Mouse (Mus musculus) E14TG2a.4 (cell line): ENCODE results near the gene I830077J02Rik.

Experiments used
- H3K27me3 ChIP-seq: 2 replicates; pipeline ENCODE4 v1.6.1; 2014; ENCODE audit warnings: low read length, control low read depth; ENCODE audit not compliant: insufficient read depth
- H3K36me3 ChIP-seq: 2 replicates; pipeline ENCODE4 v1.6.1; 2014; ENCODE audit warnings: low read length, control low read depth; ENCODE audit not compliant: insufficient read depth
- H3K4me1 ChIP-seq: replicated peaks from 2 replicates; pipeline ENCODE4 v1.6.1; 2014; ENCODE audit warnings: low read depth, low read length, control low read depth
- H3K4me3 ChIP-seq: replicated peaks from 2 replicates; pipeline ENCODE4 v1.5.1; 2014; ENCODE audit warnings: mild to moderate bottlenecking, low read length
- H3K9me3 ChIP-seq: 2 replicates; pipeline ENCODE4 v1.6.1; 2014; ENCODE audit warnings: low read length, control low read depth
- CTCF ChIP-seq: conservative IDR thresholded peaks from 2 replicates; pipeline ENCODE4 v1.5.1; 2014; ENCODE audit warnings: low read length
- NANOG ChIP-seq: IDR thresholded peaks from 2 replicates; pipeline ENCODE4 v1.6.1; 2014; ENCODE audit warnings: borderline replicate concordance, low read length, mixed read lengths
- POU5F1 ChIP-seq: IDR thresholded peaks from 2 replicates; pipeline ENCODE4 v1.6.1; 2014; ENCODE audit warnings: low read length, borderline replicate concordance

I830077J02Rik gene

GRCm38 (mm10) chr3:105932240-105933071, at the start of gene I830077J02Rik:
TSS of gene I830077J02Rik (minus strand) at chr3:105932664.
- no peaks in the 10 kb centered on the region for H3K27me3 ChIP-seq
- no peak for TF ChIP-seq CTCF
- TF ChIP-seq NANOG: no peak
- no peak for TF ChIP-seq POU5F1
- peaks cover 24% of the 10 kb centered on the region for H3K4me1 ChIP-seq

GRCm38 (mm10) chr3:105974174-105974573, 41.7 kb upstream of the I830077J02Rik start:
- no peak overlapping the region for H3K4me3 ChIP-seq
- TF ChIP-seq NANOG (no peak), POU5F1 (no peak), CTCF (no peak)

More at GRCm38 (mm10) chr3:105932240-105933071, at the start of gene I830077J02Rik:
- no peaks in the 10 kb centered on the region for H3K9me3 ChIP-seq
- peaks cover 1% of the 10 kb centered on the region for H3K36me3 ChIP-seq
- H3K4me3 ChIP-seq: no peak within 1 kb of the TSS

GRCm38 (mm10) chr3:105973411-105973810, 40.9 kb upstream of the I830077J02Rik start, which contains the start of gene Ovgp1:
TSS of gene Ovgp1 (plus strand) at chr3:105973711.
- Histone ChIP-seq H3K4me3 (no peak within 1 kb of the TSS), H3K4me1 (peaks cover 15% of the 10 kb centered on the region), H3K9me3 (no peaks in the 10 kb centered on the region), H3K36me3 (peaks cover 33% of the 10 kb centered on the region), H3K27me3 (no peaks in the 10 kb centered on the region)
- TF ChIP-seq CTCF (no peak), POU5F1 (no peak), NANOG (no peak)

More at GRCm38 (mm10) chr3:105974174-105974573, 41.7 kb upstream of the I830077J02Rik start:
- peaks cover 25% of the 10 kb centered on the region for H3K36me3 ChIP-seq
- no peaks in the 10 kb centered on the region for H3K9me3 ChIP-seq
- H3K4me1 ChIP-seq: peaks cover 15% of the 10 kb centered on the region
- H3K27me3 ChIP-seq: no peaks in the 10 kb centered on the region

GRCm38 (mm10) chr3:105971831-105972446, 39.5 kb upstream of the I830077J02Rik start:
- TF ChIP-seq POU5F1: no peak
- TF ChIP-seq NANOG: no peak
- Histone ChIP-seq H3K4me1 (peaks cover 18% of the 10 kb centered on the region), H3K27me3 (no peaks in the 10 kb centered on the region), H3K4me3 (no peak overlapping the region), H3K9me3 (no peaks in the 10 kb centered on the region), H3K36me3 (peaks cover 48% of the 10 kb centered on the region)

GRCm38 (mm10) chr3:105960700-105961099, 28.2 kb upstream of the I830077J02Rik start:
- H3K4me1 ChIP-seq: peaks cover 54% of the 10 kb centered on the region
- TF ChIP-seq POU5F1 (no peak), NANOG (no peak), CTCF (peak; percentile 49)
- H3K36me3 ChIP-seq: peaks cover 83% of the 10 kb centered on the region
- H3K27me3 ChIP-seq: no peaks in the 10 kb centered on the region
- H3K9me3 ChIP-seq: no peaks in the 10 kb centered on the region
- H3K4me3 ChIP-seq: peak overlapping the region; percentile 100

- Histone ChIP-seq H3K4me1 (peaks cover 50% of the 10 kb centered on the region), H3K9me3 (no peaks in the 10 kb centered on the region), H3K36me3 (peaks cover 83% of the 10 kb centered on the region), H3K27me3 (no peaks in the 10 kb centered on the region), H3K4me3 (peak within 1 kb of the TSS; percentile 100)
- TF ChIP-seq CTCF: no peak
- no peak for TF ChIP-seq NANOG
- TF ChIP-seq POU5F1: no peak
Observed at GRCm38 (mm10) chr3:105959999-105960398, 27.5 kb upstream of the I830077J02Rik start, which contains the start of gene Atp5f1. TSS of gene Atp5f1 (minus strand) at chr3:105960099.

- Histone ChIP-seq H3K4me3 (peak overlapping the region; percentile 100), H3K4me1 (peaks cover 46% of the 10 kb centered on the region), H3K27me3 (no peaks in the 10 kb centered on the region), H3K36me3 (peaks cover 83% of the 10 kb centered on the region), H3K9me3 (no peaks in the 10 kb centered on the region)
- TF ChIP-seq CTCF (no peak), NANOG (no peak), POU5F1 (no peak)
Observed at GRCm38 (mm10) chr3:105959585-105959984, 27.1 kb upstream of the I830077J02Rik start.

- H3K27me3 ChIP-seq: no peaks in the 10 kb centered on the region
- H3K36me3 ChIP-seq: peaks cover 83% of the 10 kb centered on the region
- no peaks in the 10 kb centered on the region for H3K9me3 ChIP-seq
- TF ChIP-seq POU5F1: no peak
- no peak for TF ChIP-seq CTCF
- TF ChIP-seq NANOG: no peak
- peak within 1 kb of the TSS; percentile 100 for H3K4me3 ChIP-seq
- H3K4me1 ChIP-seq: peaks cover 46% of the 10 kb centered on the region
Observed at GRCm38 (mm10) chr3:105958974-105959580, 26.6 kb upstream of the I830077J02Rik start, which contains the start of gene Wdr77. TSS of gene Wdr77 (plus strand) at chr3:105959369.
